In genomic region chr16:59871792-59872191, GRCm38 (mm10) we compare ENCODE assay signal across 24 mouse cellular contexts.
DNase-seq lines count a peak whose midpoint lies in the region; ATAC-seq lines count a peak whose summit lies in the region.
"Had no signal": no experiment of that assay in that cellular context is flagged by ENCODE, and none has a peak within 500 bp of the region (broad histone marks: within the 10 kb centered on the region; RNA-seq: fewer than 3 reads in every experiment).

No protein-coding gene starts in this region.

- H3K36me3 ChIP-seq in hindbrain, embryonic 16.5 days (ENCODE audit: control insufficient read depth, insufficient read depth, low read length): no peaks in the 10 kb centered on the region
- H3K36me3 ChIP-seq in hindbrain, embryonic 12.5 days: no peaks in the 10 kb centered on the region
- H3K36me3 ChIP-seq: embryonic facial prominence, embryonic 15.5 days; heart, embryonic 13.5 days; hindbrain, embryonic 13.5 days; intestine, embryonic 15.5 days; limb, embryonic 12.5 days; liver, embryonic 13.5 days; midbrain, embryonic 12.5 days had no signal

- no peaks in the 10 kb centered on the region for H3K4me1 ChIP-seq in hindbrain, embryonic 16.5 days (ENCODE audit: control insufficient read depth, insufficient read depth, low read depth, low read length)
- H3K4me1 ChIP-seq in hindbrain, embryonic 12.5 days: no peaks in the 10 kb centered on the region
- H3K4me1 ChIP-seq: embryonic facial prominence, embryonic 15.5 days; heart, embryonic 13.5 days; hindbrain, embryonic 13.5 days; intestine, embryonic 15.5 days; limb, embryonic 12.5 days; liver, embryonic 13.5 days; midbrain, embryonic 12.5 days had no signal

- no peaks in the 10 kb centered on the region for H3K9me3 ChIP-seq in hindbrain, embryonic 16.5 days (ENCODE audit: control insufficient read depth, low read length)
- no peaks in the 10 kb centered on the region for H3K9me3 ChIP-seq in hindbrain, embryonic 12.5 days (replicated peaks)
- H3K9me3 ChIP-seq: embryonic facial prominence, embryonic 15.5 days; heart, embryonic 13.5 days; hindbrain, embryonic 13.5 days; intestine, embryonic 15.5 days; limb, embryonic 12.5 days; liver, embryonic 13.5 days; midbrain, embryonic 12.5 days had no signal

- H3K27me3 ChIP-seq in hindbrain, embryonic 16.5 days (replicated peaks; ENCODE audit: control insufficient read depth, insufficient read depth, low read length): no peaks in the 10 kb centered on the region
- no peaks in the 10 kb centered on the region for H3K27me3 ChIP-seq in hindbrain, embryonic 12.5 days
- H3K27me3 ChIP-seq: embryonic facial prominence, embryonic 15.5 days; heart, embryonic 13.5 days; hindbrain, embryonic 13.5 days; intestine, embryonic 15.5 days; limb, embryonic 12.5 days; liver, embryonic 13.5 days; midbrain, embryonic 12.5 days had no signal

- WGBS in hindbrain, embryonic 16.5 days: 81% methylated on average over 3 of the region's 3 CpGs
- WGBS in hindbrain, embryonic 12.5 days: 93% methylated on average over 3 of the region's 3 CpGs

- H3K27ac ChIP-seq in hindbrain, embryonic 16.5 days (ENCODE audit: low read depth, low read length): no peak overlapping the region
- no peak overlapping the region for H3K27ac ChIP-seq in hindbrain, embryonic 12.5 days
- H3K27ac ChIP-seq: embryonic facial prominence, embryonic 15.5 days; heart, embryonic 13.5 days; hindbrain, embryonic 13.5 days; intestine, embryonic 15.5 days; limb, embryonic 12.5 days; liver, embryonic 13.5 days; midbrain, embryonic 12.5 days had no signal

- H3K9ac ChIP-seq in hindbrain, embryonic 16.5 days (ENCODE audit: low read depth, low read length): no peak overlapping the region
- H3K9ac ChIP-seq in hindbrain, embryonic 12.5 days: no peak overlapping the region
- H3K9ac ChIP-seq: embryonic facial prominence, embryonic 15.5 days; heart, embryonic 13.5 days; hindbrain, embryonic 13.5 days; intestine, embryonic 15.5 days; limb, embryonic 12.5 days; liver, embryonic 13.5 days; lung, embryonic 14.5 days; midbrain, embryonic 12.5 days had no signal

- DNase-seq in cerebellum, adult 11 months: no peak
- DNase-seq in brain, adult 2 months (ENCODE audit: low read depth, low spot score): peak; percentile 50
- DNase-seq in cerebellum, postnatal 14 days: peak; percentile 83 to 88
- DNase-seq in kidney, postnatal 36 days: no peak
- DNase-seq: adrenal gland, postnatal 14 days; embryo, embryonic 11 days; gastrocnemius, postnatal 10 days; heart, adult 11 months; kidney, adult 8-10 months; kidney, postnatal 10 days; liver, embryonic 13.5 days; lung, embryonic 14.5 days; spleen, adult 18-20 months; thymus, postnatal 14 days had no signal

- no peak overlapping the region for H3K4me2 ChIP-seq in hindbrain, embryonic 16.5 days (ENCODE audit: low read length)
- H3K4me2 ChIP-seq in hindbrain, embryonic 12.5 days (replicated peaks): no peak overlapping the region
- H3K4me2 ChIP-seq: embryonic facial prominence, embryonic 15.5 days; heart, embryonic 13.5 days; hindbrain, embryonic 13.5 days; intestine, embryonic 15.5 days; limb, embryonic 12.5 days; liver, embryonic 13.5 days; lung, embryonic 14.5 days; midbrain, embryonic 12.5 days had no signal

- ATAC-seq in cerebellum, adult (ENCODE audit: insufficient number of reproducible peaks, low FRiP score, low TSS enrichment): peak; percentile 68; the same call in 1 of the 2 replicates
- peak; percentile 79; the same call in 1 of the 2 replicates for ATAC-seq in hindbrain, embryonic 16.5 days
- no peak for ATAC-seq in hindbrain, embryonic 12.5 days (ENCODE audit: low FRiP score)
- ATAC-seq in erythroblast, adult 5-6 weeks (replicated peaks; ENCODE audit: low FRiP score, poor library complexity, severe bottlenecking): no peak
- ATAC-seq: intestine, embryonic 15.5 days had no signal

- H3K4me3 ChIP-seq in hindbrain, embryonic 16.5 days (ENCODE audit: low read length): no peak overlapping the region
- no peak overlapping the region for H3K4me3 ChIP-seq in hindbrain, embryonic 12.5 days
- H3K4me3 ChIP-seq: embryonic facial prominence, embryonic 15.5 days; heart, embryonic 13.5 days; hindbrain, embryonic 13.5 days; intestine, embryonic 15.5 days; limb, embryonic 12.5 days; liver, embryonic 13.5 days; midbrain, embryonic 12.5 days had no signal

Comparison
In these comparisons a context has a peak if more than half of its experiments do, and no peak if none do; other contexts are left out.
1. ATAC-seq: peak in cerebellum, adult (single experiment) and hindbrain, embryonic 16.5 days (single experiment); none in hindbrain, embryonic 12.5 days (single experiment) and erythroblast, adult 5-6 weeks (single experiment).
2. DNase-seq: peak in brain, adult 2 months (single experiment) and cerebellum, postnatal 14 days (2 of 2); none in cerebellum, adult 11 months (single experiment) and kidney, postnatal 36 days (0 of 2).